Mouse (Mus musculus) kidney, adult 11 months (tissue): ENCODE results near the gene Vapb.

ENCODE experiments used
- DNase-seq: peaks from one replicate; pipeline ENCODE4 v3.0.0; 2022

The Vapb gene

DNA sequence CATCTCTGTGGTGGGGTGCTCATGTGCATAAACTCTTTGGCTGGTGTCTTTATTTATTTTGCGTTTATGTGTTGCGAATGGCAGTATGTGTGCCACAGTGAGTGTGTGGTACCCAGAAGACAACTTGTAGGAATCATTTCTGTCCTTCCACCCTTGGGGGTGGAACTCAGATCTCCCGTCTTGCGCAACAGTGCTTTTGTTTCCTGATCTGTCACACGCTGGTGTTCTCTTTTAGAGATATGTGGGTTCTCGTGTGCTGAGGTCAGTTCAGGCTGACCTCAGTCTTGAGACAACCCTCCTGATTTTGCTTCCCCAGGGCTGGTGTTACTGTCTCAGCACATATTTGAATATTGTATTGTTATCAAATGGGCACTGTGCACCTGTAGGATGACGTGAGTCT lies 1.8 kb downstream of the Vapb start:
- DNase-seq: no peak

GRCm38 (mm10) chr2:173742090-173742489 lies 4.8 kb downstream of the Vapb start:
- DNase-seq: no peak

DNA sequence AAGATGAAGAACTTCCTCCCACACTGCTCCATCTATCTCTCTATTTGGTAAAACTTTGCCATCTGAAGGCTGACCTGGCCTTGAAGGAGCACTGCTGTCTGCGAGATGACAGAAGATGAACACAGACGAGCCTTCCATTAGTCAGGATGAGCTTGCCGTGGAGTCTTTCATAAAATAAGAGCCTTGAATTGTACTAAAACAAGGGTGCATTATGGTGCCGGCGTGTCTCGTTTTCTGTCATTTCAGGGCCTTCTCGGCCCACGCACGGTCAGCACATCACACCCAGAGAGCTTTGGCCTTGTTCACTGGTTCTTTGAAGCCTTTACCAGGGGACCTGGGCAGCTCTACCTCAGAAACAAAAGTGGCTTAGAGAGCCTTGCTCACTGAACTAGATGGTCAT lies 5.4 kb downstream of the Vapb start:
- no peak for DNase-seq

- no peak for DNase-seq
These were observed 6.9 kb downstream of the Vapb start for GRCm38 (mm10) chr2:173744070-173744815.

DNA sequence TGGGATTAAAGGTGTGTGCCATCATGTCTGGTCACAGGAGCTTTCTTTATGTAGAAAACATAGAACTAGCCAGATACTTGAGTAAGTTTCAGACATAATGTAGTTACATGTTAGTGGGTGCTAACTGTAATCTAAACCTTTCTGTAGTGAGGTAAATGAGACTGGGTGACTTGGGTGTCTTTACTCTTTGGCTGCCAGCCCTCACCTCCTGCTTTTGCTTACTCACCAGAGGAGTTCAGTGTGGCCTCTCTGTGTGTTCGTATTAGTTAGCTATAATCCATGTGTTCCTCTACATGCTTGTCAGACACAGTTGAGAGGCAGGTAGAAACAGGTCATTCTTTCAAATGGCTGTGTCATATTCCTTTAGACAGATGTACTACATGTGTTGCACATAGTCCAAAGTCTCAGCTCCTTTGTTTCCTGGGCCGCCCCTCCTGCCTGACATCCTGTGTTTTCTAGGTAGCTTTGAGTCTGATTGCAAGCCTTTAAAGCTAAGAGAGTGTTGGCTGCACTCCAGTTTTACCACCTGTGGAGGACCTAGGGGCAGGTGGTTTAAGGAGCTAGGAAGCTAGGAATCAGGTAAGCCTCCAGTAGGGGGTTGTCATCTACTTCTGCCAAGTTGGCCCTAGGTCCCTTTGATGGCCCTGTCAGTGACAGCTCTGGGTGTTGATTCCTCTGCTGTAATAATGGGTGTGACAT lies 11.8 kb downstream of the Vapb start:
- DNase-seq: no peak

- DNase-seq: no peak
These were observed 18.3 kb downstream of the Vapb start for GRCm38 (mm10) chr2:173755433-173756144.

- no peak for DNase-seq
These were observed 20.4 kb downstream of the Vapb start for GRCm38 (mm10) chr2:173757624-173758155.

DNA sequence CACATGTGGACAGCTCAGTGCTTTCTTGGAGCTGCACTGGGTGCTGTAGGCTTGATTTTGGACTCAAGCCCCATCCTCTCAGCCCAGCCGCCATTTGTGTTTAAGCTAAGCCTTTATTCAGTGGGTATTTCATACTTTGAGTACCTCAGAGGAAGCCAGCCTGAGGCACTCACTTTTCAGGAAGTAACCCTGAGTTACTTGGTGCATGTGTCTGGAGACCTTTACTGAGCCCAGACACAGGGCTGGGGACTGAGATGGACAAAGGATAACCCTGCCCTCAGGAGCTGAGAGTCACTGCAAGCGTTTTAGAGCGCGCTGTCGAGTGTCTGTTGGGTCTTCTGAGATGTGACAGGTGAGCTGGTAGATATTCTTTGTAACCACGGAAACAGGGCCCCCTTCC lies 23.3 kb downstream of the Vapb start:
- no peak for DNase-seq

GRCm38 (mm10) chr2:173764629-173765028 lies 27.3 kb downstream of the Vapb start:
- DNase-seq: no peak

DNA sequence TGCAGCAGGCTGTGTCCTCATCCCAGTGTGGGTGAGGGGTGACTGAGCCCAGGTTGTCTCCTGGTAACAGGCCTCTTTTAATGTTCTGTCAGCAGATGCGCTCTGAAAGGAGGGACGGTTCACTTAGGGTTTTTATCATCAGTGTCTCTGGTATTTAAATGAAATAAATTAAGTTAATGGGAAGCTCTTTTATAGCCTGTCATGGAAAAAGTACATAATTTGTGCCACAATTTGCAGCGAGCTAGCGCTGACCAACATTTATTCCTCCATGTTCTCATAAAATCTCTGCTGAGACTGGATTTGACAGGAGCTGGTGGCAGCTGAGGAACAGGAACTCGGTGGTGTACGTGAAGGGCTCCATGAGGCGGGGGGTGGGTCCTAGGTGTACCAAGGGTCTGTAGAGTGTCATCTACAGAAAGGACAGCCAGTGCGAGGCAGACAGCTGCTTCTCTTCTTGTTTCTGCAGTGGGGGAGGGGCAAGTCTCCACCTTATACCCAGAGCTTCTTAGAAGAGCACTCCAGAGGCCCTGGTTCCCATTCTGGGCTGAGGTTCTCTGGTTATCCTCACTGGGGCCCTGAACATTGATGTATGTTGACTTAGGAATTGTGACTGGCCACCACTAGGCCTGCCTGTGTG lies 30.8 kb downstream of the Vapb start:
- DNase-seq: no peak

DNA sequence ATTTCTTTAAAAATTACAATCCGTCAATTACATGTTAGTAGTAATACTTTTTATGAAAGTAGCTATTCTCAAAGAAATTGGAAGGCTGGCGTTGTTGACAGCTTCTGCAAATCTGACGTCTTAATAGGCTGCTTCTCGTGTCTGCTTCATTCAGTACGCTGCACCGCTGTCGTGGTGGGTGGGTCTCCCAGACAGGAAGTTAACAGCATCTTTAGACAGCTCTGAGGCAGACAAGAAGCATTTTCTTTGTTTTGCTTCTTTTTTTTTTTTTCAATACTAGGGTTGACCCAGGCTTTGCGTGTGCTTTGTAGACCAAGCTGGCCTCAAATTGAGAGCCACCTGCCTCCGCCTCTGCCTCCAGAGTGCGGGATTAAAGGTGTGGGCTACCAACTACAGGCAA lies 31.9 kb downstream of the Vapb start:
- no peak for DNase-seq

- no peak for DNase-seq
These were observed 33.3 kb downstream of the Vapb start for GRCm38 (mm10) chr2:173770620-173771019.

GRCm38 (mm10) chr2:173771706-173772105 lies 34.4 kb downstream of the Vapb start:
- no peak for DNase-seq

GRCm38 (mm10) chr2:173775556-173775955 lies 38.2 kb downstream of the Vapb start:
- DNase-seq: no peak

- no peak for DNase-seq
These were observed 38.8 kb downstream of the Vapb start for GRCm38 (mm10) chr2:173776108-173776507.

DNA sequence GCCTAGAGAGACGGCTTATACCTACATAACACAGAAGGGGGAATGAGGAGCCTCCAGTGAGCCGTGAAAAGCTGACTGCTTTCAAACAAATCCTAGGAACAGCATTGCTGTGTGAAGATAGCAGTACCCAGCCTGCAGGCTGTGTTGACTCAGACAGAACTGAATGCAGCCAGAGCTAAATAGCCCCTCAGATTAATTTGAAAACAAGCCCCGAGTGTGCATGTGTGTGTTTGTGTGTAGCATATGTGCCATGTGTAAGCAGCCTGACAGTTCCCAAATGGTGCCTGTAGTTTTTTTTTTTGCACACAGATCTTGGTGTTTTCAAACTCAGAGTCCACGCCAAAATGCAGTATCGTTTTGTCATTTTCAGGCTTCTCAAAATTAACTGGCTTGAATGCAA lies 43.6 kb downstream of the Vapb start:
- no peak for DNase-seq

- DNase-seq: no peak
These were observed 47.1 kb downstream of the Vapb start for GRCm38 (mm10) chr2:173784366-173784765.

DNA sequence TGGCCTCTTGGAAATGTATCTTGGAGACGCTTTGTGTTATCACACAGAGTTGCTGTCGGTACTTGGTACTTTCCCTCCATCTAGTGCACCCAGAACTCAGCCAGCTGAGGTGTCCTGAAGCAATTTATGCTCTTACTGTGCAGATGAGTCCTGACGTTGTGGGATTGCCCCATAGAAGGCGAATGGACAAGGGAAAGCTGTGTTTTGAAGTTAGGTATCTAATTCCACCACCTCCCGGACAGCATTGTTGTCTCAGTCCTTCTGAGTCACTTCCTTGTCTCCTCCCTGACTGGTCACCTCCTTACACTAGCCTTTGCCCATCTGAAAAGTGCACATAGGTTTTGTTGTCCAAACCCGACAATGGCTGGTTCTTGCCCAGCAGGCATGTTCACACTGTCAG lies 47.6 kb downstream of the Vapb start:
- no peak for DNase-seq

GRCm38 (mm10) chr2:173789945-173790804 lies 52.9 kb downstream of the Vapb start:
- peak; percentile 55 for DNase-seq

GRCm38 (mm10) chr2:173791904-173792757 lies 54.8 kb downstream of the Vapb start:
- DNase-seq: no peak

GRCm38 (mm10) chr2:173794018-173794417 lies 56.7 kb downstream of the Vapb start:
- DNase-seq: no peak
